Mouse (Mus musculus): ENCODE results near the gene Rnase9. TPM values are rescaled to one million over a fixed set of nuclear protein-coding genes. Genes with fewer than 3 reads are reported as not detected.
A peak's percentile ranks its signal among the peaks of the same experiment; 100 is the strongest.

Gene Rnase9
- total RNA-seq (2012; rRNA removed): not detected in 2 replicates
- not detected in 2 replicates for total RNA-seq (2014; rRNA removed)
- polyA plus RNA-seq (2012; ENCODE audit: insufficient read length, low read depth): not detected in 2 replicates

DNA sequence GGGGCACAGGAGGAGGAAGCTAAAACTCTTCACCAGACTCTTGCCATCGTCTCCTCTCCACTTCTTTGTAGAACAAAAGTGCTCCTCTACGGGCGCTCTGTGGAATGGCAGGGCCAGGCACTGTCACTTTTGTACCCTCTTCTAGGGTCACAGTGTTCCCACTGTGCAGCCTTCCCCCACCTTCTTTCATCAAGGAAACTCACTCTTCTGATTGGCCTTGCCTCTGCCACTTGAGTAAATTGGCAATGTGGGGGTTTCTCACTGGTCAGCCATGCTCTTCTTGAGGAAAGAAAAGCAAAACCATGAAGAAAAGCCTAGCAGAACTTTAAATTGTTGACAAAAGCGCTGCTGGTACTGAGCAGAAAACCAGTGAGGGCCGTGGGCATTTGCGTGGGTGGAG, at the start of gene Rnase9:
Gene Rnase9 (minus strand): TSS at position 101 of the 400 bp plus-strand sequence.
- Histone ChIP-seq H3K9me3 (replicated peaks; ENCODE audit: low read length) (no peaks in the 10 kb centered on the region), H3K79me2 (replicated peaks; ENCODE audit: control insufficient read depth, extremely low read depth, insufficient read depth, poor library complexity, severe bottlenecking) (no peaks in the 10 kb centered on the region), H3K4me1 (ENCODE audit: control insufficient read depth in 1 of 2, insufficient read depth in 2 of 2) (peaks cover 0 to 7% of the 10 kb centered on the region in 2 experiments; a peak in 2 of 4 replicates), H3K9ac (ENCODE audit: insufficient read depth, low read depth) (no peak within 1 kb of the TSS), H3K36me3 (replicated peaks in 1 of 2; ENCODE audit: control insufficient read depth in 1 of 2, insufficient read depth in 1 of 2, low read length in 1 of 2) (no peaks in the 10 kb centered on the region), H3K4me3 (replicated peaks in 1 of 3; ENCODE audit: low read depth in 2 of 3, low read length in 2 of 3, poor library complexity in 1 of 3) (no peak within 1 kb of the TSS), H3K4me2 (ENCODE audit: insufficient read depth, low read depth, poor library complexity, severe bottlenecking) (no peak within 1 kb of the TSS), H3K27ac (ENCODE audit: insufficient read depth, low read depth) (no peak within 1 kb of the TSS), H3K27me3 (replicated peaks) (no peaks in the 10 kb centered on the region)
- DNase-seq (ENCODE audit: extremely low read depth): no peak
- in situ Hi-C loops (cut with MboI; ENCODE audit: low pct_ligation_motif_present, low pct_unique_long_range_greater_than_20kb, low sequenced_read_pairs) (no loop called here), dilution Hi-C loops (cut with MboI; ENCODE audit: extremely low pct_ligation_motif_present, extremely low pct_unique_long_range_greater_than_20kb, low sequenced_read_pairs) (no loop called here)
- TF ChIP-seq CTCF (conservative IDR thresholded peaks at IDR 0.05 in 1 of 2, IDR thresholded peaks at IDR 0.05 in 1 of 2; ENCODE audit: low read depth in 2 of 2, low read length in 2 of 2): 0 out of 4 replicates have a peak, but pooled peaks of 1 of the 2 experiments have one; percentile 6
- no peak for TF ChIP-seq MXI1 (IDR thresholded peaks at IDR 0.05; ENCODE audit: low read depth, low read length)
- no peak for TF ChIP-seq TCF12 (IDR thresholded peaks at IDR 0.05; ENCODE audit: low read depth, low read length)
- no peak for TF ChIP-seq IRF4 (IDR thresholded peaks at IDR 0.05; ENCODE audit: low read depth, low read length)
- TF ChIP-seq ELF1 (IDR thresholded peaks at IDR 0.05; ENCODE audit: low read depth, low read length): no peak
- no peak for TF ChIP-seq MAZ (IDR thresholded peaks at IDR 0.05; ENCODE audit: low read depth, low read length)
- TF ChIP-seq TBP (conservative IDR thresholded peaks at IDR 0.05; ENCODE audit: low read depth, low read length): no peak
- TF ChIP-seq JUND (conservative IDR thresholded peaks at IDR 0.05; ENCODE audit: low read depth, low read length): no peak
- no peak for TF ChIP-seq CHD2 (IDR thresholded peaks at IDR 0.05; ENCODE audit: low read length)

DNA sequence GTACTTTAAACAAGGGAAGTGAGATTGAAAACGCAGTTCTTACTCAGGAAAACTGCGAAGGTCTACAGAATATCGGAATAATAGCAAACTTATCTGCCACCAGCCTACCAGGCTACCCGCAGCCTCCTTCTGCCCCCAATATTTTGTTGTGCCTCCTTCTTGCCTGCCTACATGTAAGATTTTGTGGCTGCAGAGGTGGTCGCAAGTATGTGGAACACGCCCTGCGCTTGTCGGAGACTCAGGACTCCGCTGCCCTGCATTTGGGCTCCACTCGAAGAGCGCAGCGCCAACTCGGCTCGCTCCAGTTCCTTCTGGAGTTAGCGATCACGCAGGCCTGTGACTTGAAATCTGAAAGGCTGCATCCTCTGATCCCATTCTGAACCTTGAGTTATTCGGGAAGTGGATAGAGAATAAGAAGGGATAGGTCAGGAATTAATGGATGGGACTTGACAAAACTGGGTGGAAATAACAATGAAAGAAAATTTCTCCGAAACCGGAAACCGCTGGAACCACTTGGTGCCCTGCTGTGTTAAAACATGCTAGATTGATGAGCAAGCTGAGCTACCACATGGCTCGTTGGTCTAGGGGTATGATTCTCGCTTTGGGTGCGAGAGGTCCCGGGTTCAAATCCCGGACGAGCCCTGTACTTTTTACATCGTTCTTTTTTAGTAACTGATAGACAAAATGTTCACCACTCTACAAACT, 48.6 kb upstream of the Rnase9 start:
- H3K4me2 ChIP-seq (ENCODE audit: insufficient read depth, low read depth, poor library complexity, severe bottlenecking): peak overlapping the region; percentile 67; the same call in 1 of the 2 replicates
- no peaks in the 10 kb centered on the region for H3K36me3 ChIP-seq (replicated peaks in 1 of 2; ENCODE audit: control insufficient read depth in 1 of 2, insufficient read depth in 1 of 2, low read length in 1 of 2)
- no peaks in the 10 kb centered on the region for H3K27me3 ChIP-seq (replicated peaks)
- H3K9ac ChIP-seq (ENCODE audit: insufficient read depth, low read depth): peak overlapping the region; percentile 77
- no peak for TF ChIP-seq MEF2A (IDR thresholded peaks at IDR 0.05; ENCODE audit: borderline replicate concordance, low read depth, low read length)
- TF ChIP-seq MYC (IDR thresholded peaks at IDR 0.05; ENCODE audit: low read depth, low read length): peak; percentile 68; the same call in 1 of the 2 replicates
- TF ChIP-seq POLR2AphosphoS2 (IDR thresholded peaks at IDR 0.05; ENCODE audit: low read depth, low read length): no peak
- TF ChIP-seq ZMIZ1 (IDR thresholded peaks at IDR 0.05; ENCODE audit: low read depth, low read length): no peak
- TF ChIP-seq MAZ (IDR thresholded peaks at IDR 0.05; ENCODE audit: low read depth, low read length): 0 out of 2 replicates have a peak, but pooled peaks have one; percentile 56
- TF ChIP-seq E2F4 (IDR thresholded peaks at IDR 0.05; ENCODE audit: insufficient replicate concordance, low read depth, low read length): 0 out of 2 replicates have a peak, but pooled peaks have one; percentile 85
- peak; percentile 80; the same call in 1 of the 2 replicates for TF ChIP-seq KAT2A (IDR thresholded peaks at IDR 0.05; ENCODE audit: insufficient replicate concordance, low read length)
- TF ChIP-seq ELF1 (IDR thresholded peaks at IDR 0.05; ENCODE audit: low read depth, low read length): peak; percentile 97
- no peak for TF ChIP-seq BHLHE40 (IDR thresholded peaks at IDR 0.05; ENCODE audit: low read depth, low read length)
- TF ChIP-seq HCFC1 (IDR thresholded peaks at IDR 0.05; ENCODE audit: low read depth, low read length): peak; percentile 26; the same call in 1 of the 2 replicates
- TF ChIP-seq JUND (conservative IDR thresholded peaks at IDR 0.05; ENCODE audit: low read depth, low read length): no peak
- no peak for TF ChIP-seq ZNF384 (IDR thresholded peaks at IDR 0.05; ENCODE audit: low read depth, low read length)
- TF ChIP-seq CTCF (conservative IDR thresholded peaks at IDR 0.05 in 1 of 2, IDR thresholded peaks at IDR 0.05 in 1 of 2; ENCODE audit: low read depth in 2 of 2, low read length in 2 of 2): no peak; a peak in 1 of 4 replicates
- TF ChIP-seq SMC3 (IDR thresholded peaks at IDR 0.05; ENCODE audit: low read depth, low read length): no peak
- TF ChIP-seq NRF1 (IDR thresholded peaks at IDR 0.05; ENCODE audit: low read depth, low read length): peak; percentile 55; the same call in 1 of the 2 replicates
- peak; percentile 71 for TF ChIP-seq IRF4 (IDR thresholded peaks at IDR 0.05; ENCODE audit: low read depth, low read length)
- TF ChIP-seq TBP (conservative IDR thresholded peaks at IDR 0.05; ENCODE audit: low read depth, low read length): peak; percentile 100
- 0 out of 2 replicates have a peak, but pooled peaks have one; percentile 11 for TF ChIP-seq NELFE (IDR thresholded peaks at IDR 0.05; ENCODE audit: low read depth, low read length)
- peak; percentile 96 for TF ChIP-seq MAFK (IDR thresholded peaks at IDR 0.05; ENCODE audit: insufficient replicate concordance, low read length)
- TF ChIP-seq CHD1 (IDR thresholded peaks at IDR 0.05; ENCODE audit: low read depth, low read length): peak; percentile 92
- TF ChIP-seq MXI1 (IDR thresholded peaks at IDR 0.05; ENCODE audit: low read depth, low read length): peak; percentile 39; the same call in 1 of the 2 replicates
- TF ChIP-seq SIN3A (IDR thresholded peaks at IDR 0.05; ENCODE audit: low read length): peak; percentile 96; the same call in 1 of the 2 replicates
- no peak for TF ChIP-seq TCF12 (IDR thresholded peaks at IDR 0.05; ENCODE audit: low read depth, low read length)
- no peak for TF ChIP-seq ZC3H11A (IDR thresholded peaks at IDR 0.05; ENCODE audit: low read depth, low read length)
- H3K27ac ChIP-seq (ENCODE audit: insufficient read depth, low read depth): peak overlapping the region; percentile 88
- peak; percentile 91 for DNase-seq (ENCODE audit: extremely low read depth)
- H3K9me3 ChIP-seq (replicated peaks; ENCODE audit: low read length): no peaks in the 10 kb centered on the region
- H3K4me3 ChIP-seq (replicated peaks in 1 of 3; ENCODE audit: low read depth in 2 of 3, low read length in 2 of 3, poor library complexity in 1 of 3): peak overlapping the region; percentile 66 to 94 (median 90)
- dilution Hi-C loops (cut with MboI; ENCODE audit: extremely low pct_ligation_motif_present, extremely low pct_unique_long_range_greater_than_20kb, low sequenced_read_pairs): no loop called here
- no peaks in the 10 kb centered on the region for H3K79me2 ChIP-seq (replicated peaks; ENCODE audit: control insufficient read depth, extremely low read depth, insufficient read depth, poor library complexity, severe bottlenecking)
- H3K4me1 ChIP-seq (ENCODE audit: control insufficient read depth in 1 of 2, insufficient read depth in 2 of 2): peaks cover 3 to 29% of the 10 kb centered on the region in 2 experiments; a peak in 3 of 4 replicates
- in situ Hi-C loops (cut with MboI; ENCODE audit: low pct_ligation_motif_present, low pct_unique_long_range_greater_than_20kb, low sequenced_read_pairs): loop anchor here (10.0 kb wide), 1 partner anchor 65 kb away; no protein-coding TSS in a partner anchor
